Mouse (Mus musculus): Measurements from ENCODE around the gene Tmco4. TPM values are rescaled to one million over a fixed set of nuclear protein-coding genes. Genes with fewer than 3 reads are reported as not detected.
A peak's percentile ranks its signal among the peaks of the same experiment; 100 is the strongest.

The Tmco4 gene
- 16.5 and 22.1 TPM in 2 replicates for total RNA-seq (2017)

- ATAC-seq (ENCODE audit: extremely low read depth, insufficient number of reproducible peaks, low FRiP score, poor library complexity, severe bottlenecking) = peak; percentile 78
These were observed at the start of gene Tmco4 for GRCm38 (mm10) chr4:138972827-138973718. TSS of gene Tmco4 (plus strand) at chr4:138972888.

GRCm38 (mm10) chr4:138925561-138925960 lies 47.1 kb upstream of the Tmco4 start:
- ATAC-seq (ENCODE audit: extremely low read depth, insufficient number of reproducible peaks, low FRiP score, poor library complexity, severe bottlenecking) = no peak

- ATAC-seq (ENCODE audit: extremely low read depth, insufficient number of reproducible peaks, low FRiP score, poor library complexity, severe bottlenecking) = no peak
These were observed 38.8 kb upstream of the Tmco4 start for GRCm38 (mm10) chr4:138933862-138934261.

GRCm38 (mm10) chr4:138934456-138935145 lies 38.1 kb upstream of the Tmco4 start:
- no peak for ATAC-seq (ENCODE audit: extremely low read depth, insufficient number of reproducible peaks, low FRiP score, poor library complexity, severe bottlenecking)

- ATAC-seq (ENCODE audit: extremely low read depth, insufficient number of reproducible peaks, low FRiP score, poor library complexity, severe bottlenecking) = peak; percentile 14; the same call in 1 of the 2 replicates
These were observed 34.0 kb upstream of the Tmco4 start for GRCm38 (mm10) chr4:138938495-138939269.

- no peak for ATAC-seq (ENCODE audit: extremely low read depth, insufficient number of reproducible peaks, low FRiP score, poor library complexity, severe bottlenecking)
These were observed 33.2 kb upstream of the Tmco4 start for GRCm38 (mm10) chr4:138939481-138939880.

- no peak for ATAC-seq (ENCODE audit: extremely low read depth, insufficient number of reproducible peaks, low FRiP score, poor library complexity, severe bottlenecking)
These were observed 31.3 kb upstream of the Tmco4 start for GRCm38 (mm10) chr4:138941401-138941800.

GRCm38 (mm10) chr4:138941966-138942365 lies 30.7 kb upstream of the Tmco4 start:
- no peak for ATAC-seq (ENCODE audit: extremely low read depth, insufficient number of reproducible peaks, low FRiP score, poor library complexity, severe bottlenecking)

GRCm38 (mm10) chr4:138943730-138944129 lies 29.0 kb upstream of the Tmco4 start:
- peak; percentile 98 for ATAC-seq (ENCODE audit: extremely low read depth, insufficient number of reproducible peaks, low FRiP score, poor library complexity, severe bottlenecking)

- ATAC-seq (ENCODE audit: extremely low read depth, insufficient number of reproducible peaks, low FRiP score, poor library complexity, severe bottlenecking) = no peak
These were observed 24.4 kb upstream of the Tmco4 start for GRCm38 (mm10) chr4:138948257-138948656.

- no peak for ATAC-seq (ENCODE audit: extremely low read depth, insufficient number of reproducible peaks, low FRiP score, poor library complexity, severe bottlenecking)
These were observed 14.1 kb upstream of the Tmco4 start for GRCm38 (mm10) chr4:138958612-138959011.

GRCm38 (mm10) chr4:138959120-138959519 lies 13.6 kb upstream of the Tmco4 start:
- ATAC-seq (ENCODE audit: extremely low read depth, insufficient number of reproducible peaks, low FRiP score, poor library complexity, severe bottlenecking) = no peak

- ATAC-seq (ENCODE audit: extremely low read depth, insufficient number of reproducible peaks, low FRiP score, poor library complexity, severe bottlenecking) = no peak
These were observed 12.8 kb upstream of the Tmco4 start for GRCm38 (mm10) chr4:138959926-138960325.

- no peak for ATAC-seq (ENCODE audit: extremely low read depth, insufficient number of reproducible peaks, low FRiP score, poor library complexity, severe bottlenecking)
These were observed 10.0 kb upstream of the Tmco4 start for GRCm38 (mm10) chr4:138962719-138963118.

- no peak for ATAC-seq (ENCODE audit: extremely low read depth, insufficient number of reproducible peaks, low FRiP score, poor library complexity, severe bottlenecking)
These were observed 6.8 kb upstream of the Tmco4 start for GRCm38 (mm10) chr4:138965871-138966270.

GRCm38 (mm10) chr4:138966866-138967265 lies 5.8 kb upstream of the Tmco4 start, which contains the start of gene Rnf186:
TSS of gene Rnf186 (plus strand) at chr4:138967112.
- no peak for ATAC-seq (ENCODE audit: extremely low read depth, insufficient number of reproducible peaks, low FRiP score, poor library complexity, severe bottlenecking)

GRCm38 (mm10) chr4:138967485-138967884 lies 5.2 kb upstream of the Tmco4 start:
- ATAC-seq (ENCODE audit: extremely low read depth, insufficient number of reproducible peaks, low FRiP score, poor library complexity, severe bottlenecking) = no peak

- ATAC-seq (ENCODE audit: extremely low read depth, insufficient number of reproducible peaks, low FRiP score, poor library complexity, severe bottlenecking) = no peak
These were observed 3.7 kb upstream of the Tmco4 start for GRCm38 (mm10) chr4:138968772-138969556.

GRCm38 (mm10) chr4:138969736-138970135 lies 3.0 kb upstream of the Tmco4 start:
- no peak for ATAC-seq (ENCODE audit: extremely low read depth, insufficient number of reproducible peaks, low FRiP score, poor library complexity, severe bottlenecking)
